10 mouse cellular contexts compared by ENCODE assay signal in the genomic region with DNA sequence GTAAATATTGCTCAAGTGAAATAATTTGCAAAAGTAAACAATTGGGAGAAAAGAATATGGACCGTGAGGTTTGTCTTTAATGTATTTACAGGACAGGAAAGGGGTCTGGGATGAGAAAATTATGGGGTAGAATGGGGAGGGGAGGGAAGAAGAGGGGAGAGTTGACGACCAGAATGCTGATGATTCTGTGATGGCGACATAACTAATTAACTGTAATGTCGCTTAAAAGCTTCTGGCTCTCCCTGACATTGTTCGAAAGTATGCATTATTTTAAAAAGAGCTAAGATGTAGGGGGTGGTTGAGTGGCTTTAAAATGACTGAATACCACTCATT.
DNase-seq lines count a peak whose midpoint lies in the region; ATAC-seq and TF ChIP-seq lines count a peak whose summit lies in the region.
"Had no signal": no experiment of that assay in that cellular context is flagged by ENCODE, and none has a peak within 500 bp of the region (broad histone marks: within the 10 kb centered on the region; RNA-seq: fewer than 3 reads in every experiment).

No protein-coding gene starts in this region.

- 23% methylated on average over 5 of the region's 5 CpGs for WGBS in heart, embryonic 12.5 days
- under 1% methylated on average over 5 of the region's 5 CpGs for WGBS in forebrain, postnatal 0 days
- 5% methylated on average over 5 of the region's 5 CpGs for WGBS in midbrain, embryonic 11.5 days

- peak overlapping the region; percentile 55 for H3K4me3 ChIP-seq in heart, embryonic 12.5 days
- H3K4me3 ChIP-seq in cortical plate, adult 2 months (ENCODE audit: insufficient read depth, low read length), result peak overlapping the region; percentile 29
- H3K4me3 ChIP-seq in forebrain, postnatal 0 days (ENCODE audit: low read depth, low read length), result peak overlapping the region; percentile 40
- H3K4me3 ChIP-seq in midbrain, embryonic 11.5 days (ENCODE audit: low read depth, low read length), result peak overlapping the region; percentile 27

- H3K4me1 ChIP-seq in heart, embryonic 12.5 days (replicated peaks), result peaks cover 3% of the 10 kb centered on the region; the same call in 1 of the 2 replicates
- no peaks in the 10 kb centered on the region for H3K4me1 ChIP-seq in cortical plate, adult 2 months (ENCODE audit: control insufficient read depth, insufficient read depth, low read length)
- H3K4me1 ChIP-seq in forebrain, postnatal 0 days (ENCODE audit: insufficient read depth), result peaks cover 12% of the 10 kb centered on the region; the same call in 1 of the 2 replicates
- H3K4me1 ChIP-seq in midbrain, embryonic 11.5 days (ENCODE audit: control insufficient read depth, insufficient read depth, low read length), result peaks cover 13% of the 10 kb centered on the region

- ATAC-seq in heart, embryonic 12.5 days (ENCODE audit: insufficient number of reproducible peaks, low FRiP score), result no peak
- ATAC-seq in forebrain, postnatal 0 days, result peak; percentile 32
- peak; percentile 27; the same call in 1 of the 2 replicates for ATAC-seq in midbrain, embryonic 11.5 days (ENCODE audit: low FRiP score)
- ATAC-seq in granulocyte monocyte progenitor cell, adult 5-6 weeks (replicated peaks; ENCODE audit: poor library complexity, severe bottlenecking), result no peak

- TF ChIP-seq CTCF in cortical plate, adult 2 months (IDR thresholded peaks at IDR 0.05; ENCODE audit: extremely low read depth, insufficient read depth, low read length), result no peak
- TF ChIP-seq CTCF in forebrain, postnatal 0 days (IDR thresholded peaks at IDR 0.05; ENCODE audit: low read depth), result no peak

- H3K36me3 ChIP-seq in heart, embryonic 12.5 days, result no peaks in the 10 kb centered on the region
- no peaks in the 10 kb centered on the region for H3K36me3 ChIP-seq in forebrain, postnatal 0 days (ENCODE audit: insufficient read depth)
- no peaks in the 10 kb centered on the region for H3K36me3 ChIP-seq in midbrain, embryonic 11.5 days (ENCODE audit: control insufficient read depth, insufficient read depth, low read length)

- TF ChIP-seq POLR2A in cortical plate, adult 2 months (IDR thresholded peaks at IDR 0.05; ENCODE audit: extremely low read depth, insufficient read depth, low read length), result no peak

- intact Hi-C loops in heart, postnatal 25 days (cut with DNase I), result loop anchor here (10.0 kb wide), 1 partner anchor 701 kb away; a partner anchor contains a TSS

- H3K4me2 ChIP-seq in heart, embryonic 12.5 days, result peak overlapping the region; percentile 78
- peak overlapping the region; percentile 58 for H3K4me2 ChIP-seq in forebrain, postnatal 0 days (ENCODE audit: low read depth)
- peak overlapping the region; percentile 43 for H3K4me2 ChIP-seq in midbrain, embryonic 11.5 days

- no peaks in the 10 kb centered on the region for H3K27me3 ChIP-seq in heart, embryonic 12.5 days (replicated peaks)
- no peaks in the 10 kb centered on the region for H3K27me3 ChIP-seq in forebrain, postnatal 0 days (ENCODE audit: insufficient read depth, low read length)
- no peaks in the 10 kb centered on the region for H3K27me3 ChIP-seq in midbrain, embryonic 11.5 days (ENCODE audit: control insufficient read depth, insufficient read depth, low read length)

- peaks cover under 1% of the 10 kb centered on the region; the same call in 1 of the 2 replicates for H3K9me3 ChIP-seq in heart, embryonic 12.5 days (replicated peaks)
- no peaks in the 10 kb centered on the region for H3K9me3 ChIP-seq in forebrain, postnatal 0 days (ENCODE audit: low read length)
- H3K9me3 ChIP-seq in midbrain, embryonic 11.5 days (ENCODE audit: control insufficient read depth, low read length), result no peaks in the 10 kb centered on the region

- H3K9ac ChIP-seq in heart, embryonic 12.5 days, result no peak overlapping the region
- peak overlapping the region; percentile 66 for H3K9ac ChIP-seq in forebrain, postnatal 0 days
- peak overlapping the region; percentile 56 for H3K9ac ChIP-seq in midbrain, embryonic 11.5 days (ENCODE audit: low read length)

- DNase-seq in heart, postnatal 25 days (ENCODE audit: low spot score), result no peak
- no peak for DNase-seq in forebrain, postnatal 0 days
- no peak for DNase-seq in midbrain, embryonic 11.5 days (ENCODE audit: low spot score, missing footprints)
- no peak for DNase-seq in layer of hippocampus, adult 8-10 months (ENCODE audit: low spot score in 2 of 2)
- no peak for DNase-seq in layer of hippocampus, postnatal 36 days
- DNase-seq: kidney, adult 11 months; thymus, postnatal 14 days had no signal

- peak overlapping the region; percentile 36; the same call in 1 of the 2 replicates for H3K27ac ChIP-seq in heart, embryonic 12.5 days (ENCODE audit: poor library complexity, severe bottlenecking)
- H3K27ac ChIP-seq in cortical plate, adult 2 months (ENCODE audit: insufficient read depth, low read length), result no peak overlapping the region
- H3K27ac ChIP-seq in forebrain, postnatal 0 days (ENCODE audit: low read depth, low read length), result peak overlapping the region; percentile 92
- peak overlapping the region; percentile 84 for H3K27ac ChIP-seq in midbrain, embryonic 11.5 days (ENCODE audit: low read depth, low read length)

Comparison
In these comparisons a context has a peak if more than half of its experiments do, and no peak if none do; other contexts are left out.
1. ATAC-seq: peak in forebrain, postnatal 0 days (single experiment) and midbrain, embryonic 11.5 days (single experiment); none in heart, embryonic 12.5 days (single experiment) and granulocyte monocyte progenitor cell, adult 5-6 weeks (single experiment).
2. Peak in every context shown above with its lines, with median percentiles within 50 percentile points of each other: H3K4me2 ChIP-seq and H3K4me3 ChIP-seq.